Mouse (Mus musculus) bone marrow macrophage, adult 2 months (primary cell): ENCODE data around the gene Nab2.
A peak's percentile ranks its signal among the peaks of the same experiment; 100 is the strongest.

ENCODE experiments used
- CTCF ChIP-seq: IDR thresholded peaks from 2 replicates; pipeline ENCODE4 v1.5.1; 2012; ENCODE audit warnings: low read depth, mild to moderate bottlenecking, low read length, moderate library complexity
- POLR2A ChIP-seq: IDR thresholded peaks from 2 replicates; pipeline ENCODE4 v1.6.1; 2012; ENCODE audit warnings: mild to moderate bottlenecking, low read depth, low read length, borderline replicate concordance

DNA sequence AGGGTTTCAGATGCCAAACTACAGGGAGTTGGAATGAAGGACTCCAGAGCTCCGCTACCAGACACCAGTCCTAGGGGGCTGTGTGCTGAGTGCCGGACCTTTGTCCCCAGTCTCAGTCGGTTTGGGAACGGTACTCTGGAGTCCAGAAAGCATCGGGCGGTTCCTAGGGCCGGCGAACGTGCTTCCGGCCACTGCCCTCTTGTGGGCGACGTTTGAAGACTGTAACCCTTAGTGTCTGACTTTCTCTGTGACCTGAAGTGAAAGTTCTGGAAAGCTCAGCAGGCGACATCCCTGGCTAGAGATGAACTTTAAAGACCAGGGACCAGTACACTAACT lies 46.3 kb downstream of the Nab2 start:
- TF ChIP-seq CTCF: peak; percentile 45; the same call in 1 of the 2 replicates
- no peak for TF ChIP-seq POLR2A
